Mouse (Mus musculus) stomach, embryonic 15.5 days (tissue): Measurements from ENCODE around the gene Rpl23. TPM values are rescaled to one million over a fixed set of nuclear protein-coding genes. Genes with fewer than 3 reads are reported as not detected.
A peak's percentile ranks its signal among the peaks of the same experiment; 100 is the strongest.

Source experiments
- ATAC-seq: fragments of 200-750 bp; cut with Nextera tagmentation; 2 replicates; pipeline ENCODE4 v1.8.0; 2017; ENCODE audit warnings: low read depth, moderate number of reproducible peaks, moderate TSS enrichment; ENCODE audit not compliant: insufficient read depth, low FRiP score
- H3K27ac ChIP-seq: fragments of 300-500 bp; sonication (generic); 2 replicates; pipeline ENCODE4 v1.5.1; 2015; ENCODE audit warnings: mild to moderate bottlenecking, inconsistent platforms
- H3K27me3 ChIP-seq: fragments of 300-500 bp; sonication (generic); replicated peaks from 2 replicates; pipeline ENCODE4 v1.6.1; 2015; ENCODE audit warnings: inconsistent platforms
- H3K36me3 ChIP-seq: fragments of 300-500 bp; sonication (generic); 2 replicates; pipeline ENCODE4 v1.6.1; 2015; ENCODE audit warnings: inconsistent platforms
- H3K4me1 ChIP-seq: fragments of 300-500 bp; sonication (generic); 2 replicates; pipeline ENCODE4 v1.6.1; 2015; ENCODE audit warnings: inconsistent platforms
- H3K4me2 ChIP-seq: fragments of 300-500 bp; sonication (generic); 2 replicates; pipeline ENCODE4 v1.6.1; 2015; ENCODE audit warnings: mild to moderate bottlenecking, inconsistent platforms
- H3K4me3 ChIP-seq: fragments of 300-500 bp; sonication (generic); replicated peaks from 2 replicates; pipeline ENCODE4 v1.5.1; 2015; ENCODE audit warnings: inconsistent platforms
- H3K9ac ChIP-seq: fragments of 300-500 bp; sonication (generic); 2 replicates; pipeline ENCODE4 v1.6.1; 2015; ENCODE audit warnings: inconsistent platforms
- H3K9me3 ChIP-seq: fragments of 300-500 bp; sonication (generic); 2 replicates; pipeline ENCODE4 v1.6.1; 2016; ENCODE audit warnings: inconsistent platforms
- WGBS: fragments of 180-500 bp; shearing (Covaris S2); methylation state at CpG from one replicate; pipeline ENCODE4 v1.1.7; 2015; 5-methylcytosine and 5-hydroxymethylcytosine counted together
- polyA plus RNA-seq: library from polyadenylated mRNA; unstranded; fragments of >200 nt; fragmentation: Nextera tagmentation; extraction: Ambion mirVana; gene quantifications from 2 replicates; pipeline ENCODE4 v1.2.1, GENCODE M21; 2015

The Rpl23 gene
- polyA plus RNA-seq, 1 experiment from 2014 or later: 502 TPM

GRCm38 (mm10) chr11:97805662-97806612, 23.7 kb upstream of the Rpl23 start:
- peak overlapping the region; percentile 18 for H3K4me3 ChIP-seq
- ATAC-seq: no peak
- H3K4me1 ChIP-seq: peaks cover 82% of the 10 kb centered on the region

GRCm38 (mm10) chr11:97804841-97805661, 22.8 kb upstream of the Rpl23 start:
- Histone ChIP-seq H3K4me3 (peak overlapping the region; percentile 18; the same call in 1 of the 2 replicates), H3K27ac (peak overlapping the region; percentile 88), H3K4me2 (peak overlapping the region; percentile 50), H3K36me3 (peaks cover 4% of the 10 kb centered on the region; the same call in 1 of the 2 replicates), H3K9me3 (no peaks in the 10 kb centered on the region), H3K27me3 (no peaks in the 10 kb centered on the region), H3K4me1 (peaks cover 79% of the 10 kb centered on the region), H3K9ac (no peak overlapping the region; the same call in 1 of the 2 replicates)
- WGBS: 14% methylated on average over 9 of the region's 9 CpGs
- no peak for ATAC-seq

More at GRCm38 (mm10) chr11:97805662-97806612, 23.7 kb upstream of the Rpl23 start:
- Histone ChIP-seq H3K9me3 (no peaks in the 10 kb centered on the region), H3K36me3 (peaks cover 4% of the 10 kb centered on the region; the same call in 1 of the 2 replicates), H3K27ac (peak overlapping the region; percentile 88), H3K4me2 (peak overlapping the region; percentile 50), H3K27me3 (no peaks in the 10 kb centered on the region), H3K9ac (no peak overlapping the region)
- WGBS: 22% methylated on average over 15 of the region's 15 CpGs

GRCm38 (mm10) chr11:97803847-97804246, 21.6 kb upstream of the Rpl23 start:
- peak overlapping the region; percentile 50; the same call in 1 of the 2 replicates for H3K4me2 ChIP-seq
- H3K27me3 ChIP-seq: no peaks in the 10 kb centered on the region
- H3K9me3 ChIP-seq: no peaks in the 10 kb centered on the region
- H3K9ac ChIP-seq: no peak overlapping the region
- WGBS: 52% methylated on average over 5 of the region's 5 CpGs
- ATAC-seq: no peak
- H3K4me1 ChIP-seq: peaks cover 68% of the 10 kb centered on the region
- peaks cover 4% of the 10 kb centered on the region; the same call in 1 of the 2 replicates for H3K36me3 ChIP-seq
- peak overlapping the region; percentile 37; the same call in 1 of the 2 replicates for H3K27ac ChIP-seq
- H3K4me3 ChIP-seq: no peak overlapping the region

GRCm38 (mm10) chr11:97802495-97802894, 20.3 kb upstream of the Rpl23 start:
- Histone ChIP-seq H3K9me3 (no peaks in the 10 kb centered on the region), H3K4me2 (peak overlapping the region; percentile 80; the same call in 1 of the 2 replicates), H3K4me1 (peaks cover 54% of the 10 kb centered on the region), H3K27ac (peak overlapping the region; percentile 97; the same call in 1 of the 2 replicates), H3K36me3 (peaks cover 4% of the 10 kb centered on the region; the same call in 1 of the 2 replicates), H3K9ac (no peak overlapping the region), H3K27me3 (no peaks in the 10 kb centered on the region), H3K4me3 (no peak overlapping the region)
- WGBS: 36% methylated on average over 6 of the region's 6 CpGs
- ATAC-seq: no peak

- no peaks in the 10 kb centered on the region for H3K27me3 ChIP-seq
- H3K9me3 ChIP-seq: no peaks in the 10 kb centered on the region
- H3K4me2 ChIP-seq: peak overlapping the region; percentile 80
- WGBS: 11% methylated on average over 1 of the region's 1 CpGs
- no peak overlapping the region for H3K9ac ChIP-seq
- 0 out of 2 replicates have a peak, but pooled peaks have one; percentile 2 for ATAC-seq
- peaks cover 52% of the 10 kb centered on the region for H3K4me1 ChIP-seq
- peak overlapping the region; percentile 97 for H3K27ac ChIP-seq
- peak overlapping the region; percentile 87; the same call in 1 of the 2 replicates for H3K4me3 ChIP-seq
- H3K36me3 ChIP-seq: peaks cover 4% of the 10 kb centered on the region; the same call in 1 of the 2 replicates
Observed at GRCm38 (mm10) chr11:97802194-97802470, 19.9 kb upstream of the Rpl23 start.

GRCm38 (mm10) chr11:97801409-97802193, 19.4 kb upstream of the Rpl23 start:
- H3K27me3 ChIP-seq: no peaks in the 10 kb centered on the region
- H3K27ac ChIP-seq: peak overlapping the region; percentile 97
- peaks cover 51% of the 10 kb centered on the region for H3K4me1 ChIP-seq
- no peaks in the 10 kb centered on the region for H3K9me3 ChIP-seq
- 14% methylated on average over 8 of the region's 8 CpGs for WGBS
- no peak for ATAC-seq
- H3K9ac ChIP-seq: 0 out of 2 replicates have a peak overlapping the region, but pooled peaks have one; percentile 69
- peak overlapping the region; percentile 80 for H3K4me2 ChIP-seq
- peak overlapping the region; percentile 87 for H3K4me3 ChIP-seq
- H3K36me3 ChIP-seq: 0 out of 2 replicates have a peak, but pooled peaks cover under 1% of the 10 kb centered on the region

- WGBS: 4% methylated on average over 17 of the region's 17 CpGs
- Histone ChIP-seq H3K4me3 (peak overlapping the region; percentile 87), H3K36me3 (no peaks in the 10 kb centered on the region), H3K27me3 (no peaks in the 10 kb centered on the region), H3K9ac (peak overlapping the region; percentile 69), H3K9me3 (no peaks in the 10 kb centered on the region), H3K27ac (peak overlapping the region; percentile 97), H3K4me2 (peak overlapping the region; percentile 80), H3K4me1 (peaks cover 44% of the 10 kb centered on the region)
- ATAC-seq: no peak
Observed at GRCm38 (mm10) chr11:97800691-97801408, 18.6 kb upstream of the Rpl23 start.

- 0% methylated on average over 34 of the region's 43 CpGs for WGBS
- Histone ChIP-seq H3K27me3 (no peaks in the 10 kb centered on the region), H3K4me3 (peak overlapping the region; percentile 87), H3K27ac (peak overlapping the region; percentile 97), H3K9me3 (no peaks in the 10 kb centered on the region), H3K36me3 (no peaks in the 10 kb centered on the region), H3K4me2 (peak overlapping the region; percentile 80), H3K9ac (peak overlapping the region; percentile 69), H3K4me1 (peaks cover 37% of the 10 kb centered on the region)
- peak; percentile 70 for ATAC-seq
Observed at GRCm38 (mm10) chr11:97799994-97800690, 17.9 kb upstream of the Rpl23 start.

GRCm38 (mm10) chr11:97799146-97799993, 17.1 kb upstream of the Rpl23 start:
- ATAC-seq: peak; percentile 74
- peak overlapping the region; percentile 97 for H3K27ac ChIP-seq
- H3K27me3 ChIP-seq: no peaks in the 10 kb centered on the region
- H3K4me1 ChIP-seq: peaks cover 29% of the 10 kb centered on the region
- H3K4me3 ChIP-seq: peak overlapping the region; percentile 87
- WGBS: 0% methylated on average over 66 of the region's 71 CpGs
- H3K4me2 ChIP-seq: peak overlapping the region; percentile 80
- H3K9me3 ChIP-seq: no peaks in the 10 kb centered on the region
- no peaks in the 10 kb centered on the region for H3K36me3 ChIP-seq
- H3K9ac ChIP-seq: peak overlapping the region; percentile 69
